Mouse (Mus musculus) gastrocnemius, adult 8-10 months (tissue): ENCODE results near the gene Schip1. TPM values are rescaled to one million over a fixed set of nuclear protein-coding genes. Genes with fewer than 3 reads are reported as not detected.

ENCODE experiments used
- DNase-seq, 2 experiments: peaks; one replicate each; pipeline ENCODE4 v3.0.0; 2022; ENCODE audit warnings: low spot score in 2 of 2
- total RNA-seq, 4 experiments: library from RNA; stranded (reverse); gene quantifications; 2 replicates each; pipeline ENCODE4 v1.2.4; 2022

Gene Schip1
- total RNA-seq, 4 experiments from 2014 or later, result 90.4 to 99.0 (median 92.9) TPM

DNA sequence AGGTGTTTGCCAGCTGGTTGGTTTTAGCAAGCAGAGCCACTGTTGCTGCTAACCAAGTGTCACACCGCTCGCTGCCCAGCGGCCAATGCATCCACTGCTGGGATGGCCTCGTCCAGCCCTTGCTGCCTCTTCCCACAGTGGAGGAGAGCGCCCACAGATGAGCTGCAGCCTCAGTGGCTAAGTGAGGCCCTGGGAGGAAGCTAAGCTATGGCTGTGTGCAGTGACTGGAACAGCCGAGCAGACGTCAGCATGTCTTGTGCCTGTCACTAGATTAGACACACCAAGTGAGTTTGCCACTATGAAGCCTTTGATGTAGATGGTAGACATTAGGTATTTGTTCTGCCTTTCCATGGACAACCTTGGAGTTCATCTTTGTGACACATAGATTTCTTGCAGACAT, 480.2 kb downstream of the Schip1 start:
- no peak for DNase-seq

DNA sequence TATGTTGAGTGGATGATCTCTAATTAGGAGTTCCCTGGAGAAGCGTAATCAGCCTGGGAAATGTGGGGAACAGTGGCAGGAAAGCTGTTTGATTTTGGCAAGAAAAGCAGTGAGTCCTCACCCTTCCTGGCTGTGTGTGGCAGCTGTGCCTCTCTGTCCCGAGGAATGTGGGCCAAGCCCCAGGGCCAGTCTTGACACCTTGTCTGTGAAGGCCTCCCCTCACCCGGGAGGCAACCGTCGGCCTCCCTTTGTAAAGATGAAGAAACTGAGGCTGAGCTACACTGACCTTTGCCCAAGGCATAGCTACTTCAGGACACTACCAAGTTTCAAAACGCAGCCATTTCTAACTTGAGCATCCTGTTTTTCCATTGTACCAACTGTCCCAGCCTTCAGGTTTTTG, 481.3 kb downstream of the Schip1 start:
- DNase-seq, result no peak

DNA sequence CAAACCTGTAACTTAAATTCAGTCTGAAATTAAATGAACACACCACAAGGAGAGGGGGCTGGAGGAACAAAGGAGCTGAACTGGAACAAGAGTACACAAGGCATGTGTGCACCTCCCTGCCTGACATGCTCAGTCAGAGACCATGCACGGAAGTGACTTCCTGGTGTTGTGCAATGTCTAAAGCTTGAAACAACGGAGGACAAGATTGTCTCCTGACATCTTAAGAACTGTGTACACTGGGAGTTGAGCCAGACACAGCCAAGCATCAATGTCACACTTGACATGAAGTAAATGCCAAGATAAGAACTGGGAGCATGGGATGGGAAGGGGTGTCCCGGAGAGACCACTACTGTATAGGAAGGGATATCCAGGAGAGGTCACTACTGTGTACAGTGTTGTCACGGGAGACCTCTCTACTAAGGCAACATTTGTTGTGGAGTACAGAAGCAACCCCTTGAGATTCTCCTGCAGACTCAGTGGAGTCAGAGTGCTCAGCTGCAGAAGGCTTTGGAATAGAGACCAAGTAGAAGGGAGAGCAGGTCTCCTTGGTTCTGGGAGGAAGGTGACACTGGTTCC, 490.6 kb downstream of the Schip1 start:
- DNase-seq, result no peak

DNA sequence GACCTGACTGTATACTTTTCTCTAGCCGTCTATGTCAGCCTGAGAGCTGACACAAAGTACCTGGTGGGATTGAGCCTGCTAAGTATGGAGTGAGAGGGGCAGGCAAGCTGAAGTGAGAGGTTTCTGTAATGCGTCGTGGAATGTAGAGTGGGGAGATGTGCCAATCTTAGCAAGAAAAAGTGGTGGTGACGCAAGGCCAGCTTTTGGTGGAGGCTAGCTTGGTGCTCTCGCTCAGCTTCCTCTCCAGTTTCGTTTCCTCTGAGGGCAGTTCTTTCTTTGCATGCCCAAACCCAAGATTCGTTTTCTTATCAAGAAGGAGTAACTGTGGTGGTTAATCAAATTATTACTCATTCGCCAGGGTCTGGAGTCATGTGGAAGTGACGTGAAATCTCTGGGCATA, 492.3 kb downstream of the Schip1 start:
- no peak for DNase-seq

DNA sequence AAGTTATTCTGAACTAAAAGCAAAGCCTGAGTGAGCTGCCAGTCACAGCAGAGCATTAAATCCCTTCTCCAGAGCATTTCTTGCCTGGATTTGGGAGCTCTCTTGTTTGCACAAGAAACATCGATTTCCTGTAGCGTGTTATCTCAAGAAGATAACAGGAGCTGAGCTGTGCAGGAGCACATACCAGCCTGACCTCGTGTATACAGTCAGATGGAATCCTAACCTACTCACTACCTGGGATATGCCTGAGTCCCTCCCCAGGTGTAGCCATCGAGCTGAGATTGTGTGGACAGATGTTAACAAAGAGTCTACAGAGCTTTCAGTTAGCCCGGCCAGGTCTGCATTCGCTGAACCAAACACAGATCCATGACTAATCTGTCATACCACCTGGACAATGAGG, 494.1 kb downstream of the Schip1 start:
- no peak for DNase-seq

DNA sequence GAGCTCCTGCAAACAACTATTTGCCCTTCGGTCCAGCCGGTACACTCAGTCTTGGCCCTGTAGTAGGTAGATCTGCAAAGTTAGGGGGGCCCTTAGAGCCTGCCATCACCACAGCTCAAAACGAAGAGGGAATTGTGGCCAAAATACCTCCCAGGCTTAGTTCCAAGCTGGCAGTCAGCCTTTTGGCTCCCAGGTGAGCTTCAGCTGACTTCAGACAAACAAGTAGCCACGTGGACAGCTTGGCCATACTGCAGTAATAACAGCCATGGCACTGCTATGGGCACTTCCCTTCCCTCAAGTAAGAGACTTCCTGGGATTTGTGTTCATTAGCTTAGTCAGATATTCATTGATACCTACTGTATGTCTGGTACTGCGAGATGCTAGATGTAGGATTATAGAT, 495.5 kb downstream of the Schip1 start:
- DNase-seq, result no peak

DNA sequence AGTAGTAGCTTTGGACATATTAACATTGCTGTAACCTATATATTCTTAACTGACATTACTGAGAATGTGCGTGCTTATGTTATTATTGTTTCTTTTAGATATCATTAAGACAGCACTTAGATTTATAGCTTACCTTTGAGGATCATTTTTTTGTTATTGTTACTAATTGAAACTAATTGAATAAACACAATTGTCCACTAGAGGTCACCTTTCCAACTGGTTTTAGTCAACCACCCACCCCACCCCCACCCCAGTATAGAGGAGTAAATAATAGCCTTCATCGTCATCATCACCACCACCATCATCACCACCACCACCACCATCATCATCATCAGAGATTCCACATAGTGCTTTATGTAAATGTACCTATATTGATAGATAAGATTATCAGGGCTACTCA, 498.2 kb downstream of the Schip1 start:
- DNase-seq, result no peak

DNA sequence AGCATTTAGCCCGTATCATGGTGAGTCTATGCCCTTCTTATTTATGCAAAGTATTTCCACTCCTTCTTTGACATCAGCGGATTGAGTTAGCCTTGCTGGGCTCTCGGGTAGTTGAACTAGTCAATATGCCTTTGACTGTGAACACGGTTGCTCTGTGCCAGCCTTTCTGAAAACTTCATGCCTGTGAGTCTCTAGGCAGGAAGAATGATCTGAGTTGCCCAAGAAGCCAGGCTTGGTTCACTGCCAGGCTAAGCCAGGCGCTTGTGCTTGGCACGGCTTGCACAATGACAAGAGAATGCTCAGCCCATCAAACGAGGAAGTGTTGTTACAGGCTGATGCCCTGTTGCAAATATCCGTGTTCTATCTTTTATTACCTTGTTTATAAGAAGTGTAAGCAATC, 499.3 kb downstream of the Schip1 start:
- no peak for DNase-seq

DNA sequence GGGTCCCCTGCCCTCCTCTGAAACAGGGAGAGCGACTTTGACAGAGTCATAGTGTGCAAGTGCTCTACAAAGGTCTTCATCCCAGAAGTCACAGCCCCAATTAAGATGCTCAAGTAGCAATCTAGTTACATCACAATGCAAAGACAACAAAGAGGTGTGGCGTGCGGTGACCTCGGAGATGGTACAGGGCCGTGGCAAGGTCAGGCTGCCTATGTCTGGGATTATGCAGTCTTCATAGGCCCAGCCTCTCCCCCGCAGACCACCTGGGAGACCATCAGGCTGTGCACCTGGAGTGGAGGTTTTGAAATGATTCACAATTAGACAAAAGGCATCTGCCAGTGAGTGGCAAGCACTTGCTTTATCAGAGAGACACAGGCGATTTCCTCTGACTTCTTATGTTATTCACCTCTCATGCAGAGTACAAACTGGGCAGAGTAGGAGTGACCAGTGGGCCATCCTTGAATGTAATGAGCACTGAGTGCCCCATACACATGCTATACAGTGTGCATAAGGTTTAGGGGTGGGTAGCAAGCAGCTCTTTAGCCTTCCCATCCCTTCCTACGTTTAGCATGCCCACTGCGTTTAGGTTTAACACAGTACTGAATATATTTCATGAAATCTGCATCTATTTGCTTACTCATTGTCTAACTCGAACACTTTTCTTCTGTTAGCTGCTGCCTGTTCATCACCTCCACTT, 500.5 kb downstream of the Schip1 start:
- DNase-seq, result no peak

DNA sequence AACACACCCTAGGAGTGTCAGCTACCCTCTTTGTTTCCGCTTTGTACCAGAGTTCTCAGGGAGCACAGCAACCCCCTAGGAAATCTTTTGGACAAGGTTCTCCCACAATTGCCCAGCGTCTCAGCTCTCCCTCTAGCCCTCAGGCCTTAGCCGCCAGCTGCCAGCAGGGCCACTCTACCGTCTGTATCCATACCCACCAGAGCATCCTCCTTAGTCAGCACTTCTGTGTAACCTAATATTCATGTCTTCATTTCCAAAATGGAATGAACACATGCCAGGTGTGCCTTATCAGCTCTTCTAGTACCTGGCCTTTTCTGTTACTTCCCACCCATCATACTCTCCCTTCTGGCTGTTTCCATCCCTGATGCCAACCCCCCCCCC, 501.1 kb downstream of the Schip1 start:
- DNase-seq, result no peak

DNA sequence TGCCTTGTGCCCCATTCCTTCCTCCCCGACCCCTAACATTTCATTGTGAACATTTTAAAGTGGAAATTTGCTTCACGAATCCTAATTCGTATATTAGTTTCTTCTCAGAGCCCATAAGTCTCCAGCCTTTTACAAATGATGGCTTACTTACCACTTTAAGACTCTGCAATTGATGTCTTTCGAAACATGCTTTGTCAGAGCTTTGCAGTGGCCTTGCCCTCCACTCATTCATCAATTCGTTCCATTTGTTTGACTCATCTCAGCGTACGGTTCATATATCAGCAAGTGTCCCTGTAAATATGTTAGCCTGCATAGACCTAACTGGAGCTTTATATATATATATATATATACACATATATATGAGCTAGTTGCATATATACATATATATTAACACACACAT, 503.0 kb downstream of the Schip1 start:
- no peak for DNase-seq

DNA sequence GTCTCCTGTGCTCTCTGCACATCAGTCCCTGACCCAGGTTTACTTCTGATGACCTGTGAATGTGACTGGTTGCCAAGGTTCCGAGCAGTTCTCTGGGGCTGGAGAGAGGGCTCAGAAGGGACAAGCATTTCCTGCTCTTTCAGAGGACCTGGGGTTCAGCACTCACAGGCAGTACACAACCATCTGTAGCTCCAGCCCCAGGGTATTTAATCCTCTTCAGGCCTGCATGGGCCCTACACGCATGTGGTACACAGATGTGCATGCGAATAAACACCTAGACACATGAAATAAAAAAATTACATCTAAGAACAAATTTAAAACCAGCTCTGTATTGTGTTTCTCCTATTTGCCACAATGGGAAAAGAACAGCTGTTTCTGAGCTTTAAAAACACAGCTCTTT, 503.5 kb downstream of the Schip1 start:
- DNase-seq, result no peak

DNA sequence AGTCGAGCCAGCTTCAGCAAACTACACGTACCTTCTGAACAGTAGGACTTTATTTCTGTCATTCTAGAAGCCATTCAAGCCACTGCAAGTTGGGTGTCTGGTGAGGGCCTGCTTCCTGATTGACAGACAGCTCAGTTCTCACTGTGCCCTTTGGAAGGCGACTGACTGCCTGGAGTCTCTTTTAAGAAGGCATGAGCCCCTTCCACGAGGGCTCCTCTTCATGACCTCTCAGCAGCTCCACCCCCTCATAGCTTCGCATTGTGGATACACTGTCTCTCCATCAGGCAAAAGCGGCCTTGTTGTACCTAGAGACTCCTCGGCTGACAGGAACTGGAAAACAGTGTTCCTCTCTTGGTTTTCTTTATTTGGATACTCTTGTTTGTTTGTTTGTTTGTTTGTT, 504.1 kb downstream of the Schip1 start:
- no peak for DNase-seq

DNA sequence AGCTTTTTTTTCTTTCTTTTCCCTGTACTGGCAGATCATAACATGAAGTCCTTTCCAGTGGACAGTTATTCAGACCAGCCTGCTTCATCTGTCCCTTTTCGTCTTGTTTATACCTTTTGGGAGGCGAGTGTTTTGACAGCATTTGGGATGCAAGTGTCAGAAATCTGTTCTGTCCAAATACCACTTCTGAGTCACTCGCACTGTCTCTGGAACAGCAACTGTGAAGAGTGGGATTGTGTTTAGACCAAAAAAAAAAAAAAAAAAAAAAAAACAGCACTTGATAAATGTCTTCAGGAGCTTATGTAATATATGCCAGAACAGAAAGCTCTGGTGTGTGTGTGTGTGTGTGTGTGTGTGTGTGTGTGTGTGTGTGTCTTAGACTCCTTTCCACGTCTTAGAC, 505.7 kb downstream of the Schip1 start:
- no peak for DNase-seq

DNA sequence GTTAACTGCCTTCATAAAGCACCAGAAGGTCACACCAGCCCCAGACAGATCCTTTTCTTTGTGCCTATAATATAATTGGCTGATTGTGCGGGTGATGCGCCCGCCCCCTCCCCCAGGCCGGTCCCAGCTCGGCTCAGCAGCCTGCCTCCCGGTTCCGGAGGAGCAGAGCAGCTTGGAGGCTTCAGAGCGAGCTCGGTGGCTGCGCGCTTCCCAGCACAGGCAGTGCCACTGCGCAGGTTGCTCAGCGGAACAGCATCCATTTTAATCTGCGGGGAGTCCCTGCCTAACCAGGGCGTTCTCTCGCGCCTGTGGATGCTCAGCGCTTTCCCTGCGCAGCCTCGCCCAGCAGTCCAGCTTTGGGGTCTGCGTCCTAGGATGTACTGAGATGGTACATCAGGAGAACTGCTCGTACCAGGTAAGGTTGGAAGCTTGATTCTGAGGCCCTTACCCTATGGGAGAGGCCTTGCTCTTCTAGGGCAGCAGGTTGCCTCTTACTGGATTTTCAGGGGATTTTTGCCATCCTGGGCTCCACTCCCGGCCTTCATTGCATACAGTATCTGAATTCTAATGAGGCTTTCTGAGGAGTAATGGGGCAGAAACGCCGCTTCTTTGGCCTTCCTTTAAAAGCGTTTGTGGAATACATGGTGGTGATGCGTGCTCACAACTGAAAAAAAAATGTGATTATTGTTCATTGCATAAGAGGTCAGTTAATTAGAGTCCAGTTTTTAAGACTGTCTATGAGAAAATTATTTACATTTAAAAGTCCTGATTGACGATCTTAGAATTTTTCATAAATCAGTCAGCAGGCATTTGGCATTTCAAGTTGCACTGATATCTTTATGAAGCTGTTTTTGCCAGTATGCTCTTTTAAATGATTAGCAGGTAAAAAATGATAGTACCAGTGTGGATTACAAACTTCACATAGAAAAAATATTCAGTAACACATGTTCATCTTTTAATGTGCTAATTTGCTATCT, 507.9 kb downstream of the Schip1 start:
- no peak for DNase-seq

DNA sequence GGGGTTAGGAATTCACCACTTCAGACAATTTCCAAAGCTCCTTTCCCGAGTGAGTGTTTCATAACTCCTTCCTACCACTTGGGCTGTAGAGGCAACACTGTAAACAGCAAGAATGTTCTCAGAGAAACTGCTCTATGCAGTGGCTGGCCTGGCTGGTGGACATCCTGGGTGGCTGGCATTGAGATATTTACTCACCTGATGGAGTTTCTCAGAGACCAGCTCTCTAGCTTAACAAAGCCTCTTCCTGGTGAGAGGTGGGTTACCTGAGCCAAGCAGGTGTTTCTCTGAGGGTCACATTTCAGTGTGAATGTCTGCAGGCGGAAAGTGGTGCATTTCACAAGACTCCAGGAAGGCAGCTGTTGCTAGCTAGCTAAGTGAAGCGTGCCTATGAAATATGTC, 508.6 kb downstream of the Schip1 start:
- DNase-seq, result no peak

DNA sequence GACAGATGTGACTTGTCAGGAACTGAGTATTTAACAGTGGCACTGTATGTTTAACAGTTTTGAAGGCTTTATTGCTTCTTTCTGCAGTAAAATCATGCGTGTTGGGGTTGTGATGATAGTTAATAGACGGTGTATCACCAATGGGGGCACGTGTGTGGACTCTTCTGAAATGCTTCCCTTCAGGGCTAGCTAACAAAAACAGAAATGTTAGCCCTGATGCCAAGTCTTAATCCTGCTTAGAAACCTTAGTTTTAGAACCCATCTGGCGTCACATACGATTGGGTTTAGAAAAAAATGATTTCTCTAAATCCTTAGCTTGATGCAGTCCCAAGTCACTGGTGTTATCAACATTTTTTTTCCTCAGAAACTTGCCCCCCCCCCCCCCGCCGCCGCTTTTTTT, 509.5 kb downstream of the Schip1 start:
- DNase-seq, result no peak

DNA sequence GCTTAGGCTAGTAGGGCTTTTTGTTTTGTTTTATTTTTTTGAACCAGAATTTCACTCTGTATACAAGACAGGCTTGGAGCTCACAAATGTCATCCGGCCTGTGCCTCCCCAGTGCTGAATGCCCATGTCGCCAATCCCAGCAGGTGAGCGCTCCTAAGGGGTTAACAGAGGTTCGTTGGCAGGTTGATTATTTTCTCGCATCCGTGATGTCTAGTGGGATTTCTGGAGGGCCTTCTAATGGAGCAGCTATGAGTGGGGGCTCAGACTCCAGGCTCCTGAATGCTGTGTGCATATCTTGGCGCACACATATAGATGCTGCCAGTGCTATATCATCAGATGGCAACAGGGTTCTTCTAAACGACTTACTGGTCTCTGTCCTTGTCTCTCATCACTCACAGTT, 510.0 kb downstream of the Schip1 start:
- no peak for DNase-seq

DNA sequence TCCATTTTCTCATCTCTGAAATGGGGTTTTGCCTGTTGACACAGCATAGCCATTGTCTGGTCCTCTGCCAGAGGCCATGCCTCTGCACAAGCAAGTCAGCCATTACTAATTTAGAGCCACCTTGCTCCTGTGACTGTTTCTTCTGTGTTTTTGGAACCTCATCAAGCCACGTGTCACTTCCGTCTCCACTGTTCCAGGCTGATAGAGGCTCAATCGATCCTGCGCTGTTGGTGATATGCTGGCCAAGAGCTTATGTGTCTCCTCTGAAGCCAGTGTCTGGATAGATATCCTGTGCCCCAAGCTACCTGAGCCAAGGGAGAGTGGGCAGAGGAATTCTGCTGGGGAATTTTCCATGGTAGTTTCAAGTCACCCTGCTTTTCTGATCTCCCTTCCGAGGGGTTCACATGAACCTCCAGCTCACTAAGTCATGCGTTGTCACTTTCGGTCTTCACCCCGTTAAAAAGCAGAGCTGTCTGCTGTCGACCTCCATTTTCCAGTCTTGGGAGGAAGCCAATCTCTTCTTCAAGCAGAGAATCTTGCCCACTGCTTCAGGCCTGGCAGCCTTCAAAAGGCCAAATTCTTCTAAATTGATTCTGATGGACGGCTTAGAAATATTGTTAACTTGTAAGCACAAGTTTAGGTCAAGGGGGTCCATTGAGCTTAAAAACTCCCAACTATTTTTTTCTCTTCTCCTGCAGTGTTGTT, 511.2 kb downstream of the Schip1 start:
- no peak for DNase-seq

DNA sequence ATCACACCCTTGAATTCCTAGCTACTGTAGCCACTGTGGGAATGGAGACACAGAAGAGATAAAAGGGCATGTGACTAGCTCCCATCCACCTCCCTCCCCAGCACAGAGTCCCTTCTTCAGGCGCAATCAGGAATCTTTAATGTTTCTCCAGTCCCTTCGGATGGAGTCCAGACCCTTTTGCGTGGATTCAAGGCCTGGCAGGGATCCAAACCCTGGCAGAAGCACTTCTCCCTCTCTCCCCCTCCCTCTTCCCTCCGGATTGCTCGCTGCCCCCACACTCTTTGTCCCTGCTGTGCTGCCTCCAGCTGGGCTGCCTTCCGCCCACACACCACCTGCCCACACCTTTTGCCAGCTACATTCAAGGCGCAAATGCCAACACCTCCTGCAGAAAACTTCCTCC, 511.8 kb downstream of the Schip1 start:
- DNase-seq, result no peak

DNA sequence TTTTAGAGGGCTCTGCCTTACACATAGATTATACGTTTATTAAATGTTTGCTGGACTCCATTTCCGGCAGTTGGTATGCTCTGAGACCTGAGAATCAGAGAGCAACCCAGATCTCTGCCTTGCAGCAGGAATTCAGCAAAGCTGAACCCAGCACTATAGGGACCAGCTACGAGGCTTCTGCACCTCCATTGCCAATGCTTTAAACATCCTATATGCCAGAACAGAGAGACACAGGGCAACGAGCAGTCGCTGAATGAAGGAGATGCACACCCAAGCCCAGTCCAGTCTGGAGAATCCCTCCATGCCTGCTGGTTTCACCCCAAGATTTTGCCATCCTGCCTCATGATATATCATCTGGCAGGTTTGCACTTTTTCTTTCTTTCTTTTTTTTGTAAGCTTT, 512.3 kb downstream of the Schip1 start:
- DNase-seq, result no peak

DNA sequence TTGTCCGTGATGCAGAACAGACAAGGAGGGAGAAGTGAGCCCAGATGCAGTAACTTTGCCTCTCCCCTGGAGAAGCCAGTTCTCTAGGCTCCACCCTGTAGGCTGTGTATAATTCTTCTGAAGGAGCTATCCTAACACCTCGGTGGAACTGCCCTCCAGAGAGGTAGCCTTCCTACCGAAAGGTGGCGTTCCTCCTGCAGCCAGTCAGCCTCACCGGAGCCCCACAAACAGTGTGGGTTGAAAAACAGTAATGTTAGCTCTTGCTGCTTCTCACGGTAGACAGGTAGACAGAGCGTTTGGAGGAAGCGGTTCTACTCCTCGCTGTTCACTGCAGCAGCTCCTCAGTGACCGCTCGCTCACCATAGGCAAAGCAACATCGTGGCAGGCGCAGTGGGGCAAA, 517.0 kb downstream of the Schip1 start:
- no peak for DNase-seq
